Mouse (Mus musculus) megakaryocyte, embryonic 14.5 days (primary cell): ENCODE measurements around the gene Gcnt1.

Source experiments
- FLI1 ChIP-seq: IDR thresholded peaks from 2 replicates; pipeline ENCODE4 v1.6.1; 2012; ENCODE audit warnings: low read length, inconsistent platforms, mixed read lengths
- GATA1 ChIP-seq: IDR thresholded peaks from 3 replicates; pipeline ENCODE4 v1.6.1; 2012; ENCODE audit warnings: mixed read lengths, low read length, inconsistent platforms, borderline replicate concordance

GRCm38 (mm10) chr19:17311031-17311430, 61.6 kb downstream of the Gcnt1 start:
- TF ChIP-seq FLI1 (no peak), GATA1 (no peak)
